Mouse (Mus musculus): ENCODE results near the gene Cmss1.

DNA sequence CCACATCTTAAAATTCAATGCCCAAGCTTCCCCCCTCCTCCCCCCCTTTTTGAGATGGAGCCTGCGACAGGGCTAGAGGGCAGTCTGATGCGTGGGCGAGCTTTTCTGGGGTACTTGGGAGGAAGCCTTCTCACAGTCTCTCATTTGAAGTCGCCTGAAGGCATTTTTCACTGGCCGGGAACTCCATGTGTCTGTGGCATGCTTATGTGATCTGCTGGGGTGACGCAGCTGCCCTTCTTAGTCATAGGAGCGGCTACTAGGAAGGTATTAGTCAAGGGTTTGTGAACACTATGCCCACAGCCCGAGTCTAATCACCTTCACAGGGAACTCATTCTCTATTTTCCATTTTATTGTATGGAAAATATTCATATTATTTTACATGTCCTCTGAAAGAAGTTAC is 325.2 kb downstream of the Cmss1 start:
- TF ChIP-seq POLR2A (IDR thresholded peaks at IDR 0.05; ENCODE audit: low read depth, low read length) = no peak
- TF ChIP-seq CTCF (IDR thresholded peaks at IDR 0.05; ENCODE audit: extremely low read depth, insufficient read depth, insufficient read length, insufficient replicate concordance) = no peak
